Mouse (Mus musculus): ENCODE data around the gene Dnmt1. TPM values are rescaled to one million over a fixed set of nuclear protein-coding genes. Genes with fewer than 3 reads are reported as not detected.
"Not testable (repeated sequence)": the region's sequence is repeated elsewhere in the genome, so short reads cannot be mapped to it uniquely, and the experiment has no call there.

Dnmt1 gene
- polyA plus RNA-seq, 1 experiment, result 21.7 TPM

DNA sequence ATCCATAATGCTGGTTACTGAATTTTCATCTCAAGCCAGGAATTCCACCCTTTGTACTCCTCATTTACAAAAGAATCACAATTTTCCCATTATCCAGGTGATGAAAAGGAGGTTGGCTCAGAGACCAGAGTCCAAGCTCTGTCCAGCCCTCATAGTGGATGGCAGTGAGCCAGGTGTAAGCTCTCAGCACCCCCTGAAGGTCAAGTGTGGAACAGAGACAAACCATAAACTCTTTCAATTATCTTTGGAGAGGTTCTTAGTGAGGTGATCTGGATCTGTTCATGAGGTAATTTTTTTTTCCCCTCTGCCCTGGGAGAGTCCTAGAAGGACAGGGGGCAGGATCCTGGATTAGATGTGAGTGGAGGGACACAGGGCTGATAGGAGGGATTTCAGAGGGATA is 41.1 kb upstream of the Dnmt1 start:
- no peak overlapping the region for H3K4me3 ChIP-seq (ENCODE audit: low read depth, low read length)
- H3K27ac ChIP-seq (ENCODE audit: insufficient read depth, low read depth, low read length), result no peak overlapping the region
- TF ChIP-seq POLR2A (IDR thresholded peaks at IDR 0.05; ENCODE audit: low read depth, low read length) (no peak), CTCF (IDR thresholded peaks at IDR 0.05; ENCODE audit: extremely low read depth, insufficient read length, insufficient replicate concordance, low read depth, low read length) (peak; percentile 24; the same call in 1 of the 2 replicates)

GRCm38 (mm10) chr9:20998337-20998736 is 38.6 kb upstream of the Dnmt1 start:
- not testable (repeated sequence) for H3K27me3 ChIP-seq (ENCODE audit: control insufficient read depth, insufficient read depth, low read length); H3K4me3 ChIP-seq (ENCODE audit: low read depth, low read length)
- 63% methylated on average over 1 of the region's 1 CpGs for WGBS

More for the DNA sequence above, 41.1 kb upstream of the Dnmt1 start:
- Histone ChIP-seq H3K27me3 (ENCODE audit: control insufficient read depth, insufficient read depth, low read length) (no peaks in the 10 kb centered on the region), H3K36me3 (ENCODE audit: control insufficient read depth, insufficient read depth, low read length) (peaks cover 10% of the 10 kb centered on the region; the same call in 1 of the 2 replicates), H3K4me1 (ENCODE audit: control insufficient read depth, insufficient read depth, insufficient read length, low read length) (peaks cover 4% of the 10 kb centered on the region; the same call in 1 of the 2 replicates)

DNA sequence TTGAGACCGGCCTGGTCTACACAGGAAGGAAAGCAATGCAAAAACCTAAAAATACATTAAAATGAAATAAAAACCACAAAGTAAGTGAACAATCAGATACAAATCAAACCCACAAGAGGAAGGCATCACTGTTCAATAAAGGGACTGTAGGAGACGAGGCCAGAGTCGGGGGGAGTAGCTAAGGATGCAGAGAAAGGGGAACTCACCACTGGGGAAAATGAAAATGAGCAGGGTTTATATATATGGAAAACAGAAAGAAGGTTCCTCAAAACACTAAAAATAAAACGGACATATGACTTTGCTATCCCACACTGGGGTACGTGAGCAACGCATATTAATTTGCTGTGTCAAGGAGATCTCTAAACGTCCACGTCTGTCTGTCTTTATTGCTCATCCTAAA is 37.4 kb upstream of the Dnmt1 start:
- H3K4me1 ChIP-seq (ENCODE audit: control insufficient read depth, insufficient read depth, insufficient read length, low read length), result peaks cover 6% of the 10 kb centered on the region; the same call in 1 of the 2 replicates
- no peak overlapping the region for H3K27ac ChIP-seq (ENCODE audit: insufficient read depth, low read depth, low read length)
- H3K4me3 ChIP-seq (ENCODE audit: low read depth, low read length), result no peak overlapping the region
- no peaks in the 10 kb centered on the region for H3K36me3 ChIP-seq (ENCODE audit: control insufficient read depth, insufficient read depth, low read length)
- WGBS, result 84% methylated on average over 8 of the region's 8 CpGs
- TF ChIP-seq POLR2A (IDR thresholded peaks at IDR 0.05; ENCODE audit: low read depth, low read length), result no peak
- TF ChIP-seq CTCF (IDR thresholded peaks at IDR 0.05; ENCODE audit: extremely low read depth, insufficient read length, insufficient replicate concordance, low read depth, low read length), result no peak
- no peaks in the 10 kb centered on the region for H3K27me3 ChIP-seq (ENCODE audit: control insufficient read depth, insufficient read depth, low read length)

More at GRCm38 (mm10) chr9:20998337-20998736, 38.6 kb upstream of the Dnmt1 start:
- H3K4me1 ChIP-seq (ENCODE audit: control insufficient read depth, insufficient read depth, insufficient read length, low read length); H3K27ac ChIP-seq (ENCODE audit: insufficient read depth, low read depth, low read length); H3K36me3 ChIP-seq (ENCODE audit: control insufficient read depth, insufficient read depth, low read length): not testable (repeated sequence)

GRCm38 (mm10) chr9:20995069-20995468 is 35.4 kb upstream of the Dnmt1 start:
- Histone ChIP-seq H3K27ac (ENCODE audit: insufficient read depth, low read depth, low read length) (no peak overlapping the region), H3K36me3 (ENCODE audit: control insufficient read depth, insufficient read depth, low read length) (no peaks in the 10 kb centered on the region), H3K4me1 (ENCODE audit: control insufficient read depth, insufficient read depth, insufficient read length, low read length) (peaks cover 9% of the 10 kb centered on the region; the same call in 1 of the 2 replicates), H3K27me3 (ENCODE audit: control insufficient read depth, insufficient read depth, low read length) (no peaks in the 10 kb centered on the region), H3K4me3 (ENCODE audit: low read depth, low read length) (no peak overlapping the region)
- WGBS, result 67% methylated on average over 3 of the region's 3 CpGs
- TF ChIP-seq CTCF (IDR thresholded peaks at IDR 0.05; ENCODE audit: extremely low read depth, insufficient read length, insufficient replicate concordance, low read depth, low read length) (no peak), POLR2A (IDR thresholded peaks at IDR 0.05; ENCODE audit: low read depth, low read length) (no peak)

DNA sequence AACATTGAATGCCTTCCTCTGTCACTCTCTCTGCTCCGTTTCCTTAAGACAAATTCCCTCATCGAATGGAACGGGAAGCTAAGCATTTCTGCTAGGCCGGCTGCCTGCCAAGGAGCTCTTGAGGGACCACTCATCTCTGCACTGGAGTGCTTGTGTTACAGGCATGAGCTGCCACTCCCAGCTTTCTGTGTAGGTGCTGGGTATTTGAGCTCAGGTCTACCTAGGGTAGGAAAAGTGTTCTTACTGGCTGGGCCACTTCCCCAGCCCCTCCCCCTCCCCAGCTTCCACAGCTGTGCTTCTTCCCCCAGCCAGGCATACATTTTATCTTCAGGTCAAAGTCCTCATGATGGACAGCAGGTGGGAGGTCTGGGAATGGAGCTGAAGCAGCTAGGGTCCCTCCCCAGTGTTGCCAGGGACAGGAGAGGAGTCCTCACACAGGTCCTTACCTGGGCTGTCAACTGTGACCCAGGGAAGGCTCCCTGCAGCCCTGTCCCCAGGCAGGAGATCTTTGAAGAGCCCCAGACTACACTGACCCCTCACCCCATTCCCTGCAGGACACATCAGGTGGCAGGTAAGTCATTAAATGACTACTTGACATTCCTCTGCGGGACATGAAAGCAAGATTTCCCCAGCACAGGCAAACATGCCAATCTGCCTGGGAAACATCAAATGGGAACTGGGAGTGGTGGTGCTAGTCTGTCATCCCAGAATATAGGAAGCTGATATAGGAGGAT is 33.6 kb upstream of the Dnmt1 start:
- Histone ChIP-seq H3K27ac (ENCODE audit: insufficient read depth, low read depth, low read length) (no peak overlapping the region), H3K4me1 (ENCODE audit: control insufficient read depth, insufficient read depth, insufficient read length, low read length) (peaks cover 9% of the 10 kb centered on the region; the same call in 1 of the 2 replicates), H3K36me3 (ENCODE audit: control insufficient read depth, insufficient read depth, low read length) (no peaks in the 10 kb centered on the region), H3K27me3 (ENCODE audit: control insufficient read depth, insufficient read depth, low read length) (no peaks in the 10 kb centered on the region), H3K4me3 (ENCODE audit: low read depth, low read length) (no peak overlapping the region)
- TF ChIP-seq CTCF (IDR thresholded peaks at IDR 0.05; ENCODE audit: extremely low read depth, insufficient read length, insufficient replicate concordance, low read depth, low read length) (no peak), POLR2A (IDR thresholded peaks at IDR 0.05; ENCODE audit: low read depth, low read length) (no peak)
- 27% methylated on average over 5 of the region's 5 CpGs for WGBS

DNA sequence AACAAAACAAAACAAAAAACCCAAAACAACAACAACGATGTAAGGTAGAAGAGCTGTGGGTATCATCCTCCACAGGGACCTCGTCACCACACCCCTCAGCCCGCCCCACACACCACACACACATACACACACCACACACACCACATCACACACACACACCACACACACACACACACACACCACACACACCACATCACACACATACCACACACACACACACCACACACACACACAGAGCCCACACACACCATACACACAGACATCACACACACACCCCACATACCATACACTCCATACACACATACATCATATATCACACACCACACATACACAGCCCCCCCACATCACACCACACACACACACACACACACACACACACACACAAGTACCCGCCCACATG is 31.9 kb upstream of the Dnmt1 start:
- Histone ChIP-seq H3K4me3 (ENCODE audit: low read depth, low read length) (no peak overlapping the region), H3K36me3 (ENCODE audit: control insufficient read depth, insufficient read depth, low read length) (no peaks in the 10 kb centered on the region), H3K27ac (ENCODE audit: insufficient read depth, low read depth, low read length) (no peak overlapping the region), H3K4me1 (ENCODE audit: control insufficient read depth, insufficient read depth, insufficient read length, low read length) (peaks cover 9% of the 10 kb centered on the region; the same call in 1 of the 2 replicates), H3K27me3 (ENCODE audit: control insufficient read depth, insufficient read depth, low read length) (no peaks in the 10 kb centered on the region)
- WGBS, result 93% methylated on average over 4 of the region's 4 CpGs
- TF ChIP-seq CTCF (IDR thresholded peaks at IDR 0.05; ENCODE audit: extremely low read depth, insufficient read length, insufficient replicate concordance, low read depth, low read length) (no peak), POLR2A (IDR thresholded peaks at IDR 0.05; ENCODE audit: low read depth, low read length) (no peak)

DNA sequence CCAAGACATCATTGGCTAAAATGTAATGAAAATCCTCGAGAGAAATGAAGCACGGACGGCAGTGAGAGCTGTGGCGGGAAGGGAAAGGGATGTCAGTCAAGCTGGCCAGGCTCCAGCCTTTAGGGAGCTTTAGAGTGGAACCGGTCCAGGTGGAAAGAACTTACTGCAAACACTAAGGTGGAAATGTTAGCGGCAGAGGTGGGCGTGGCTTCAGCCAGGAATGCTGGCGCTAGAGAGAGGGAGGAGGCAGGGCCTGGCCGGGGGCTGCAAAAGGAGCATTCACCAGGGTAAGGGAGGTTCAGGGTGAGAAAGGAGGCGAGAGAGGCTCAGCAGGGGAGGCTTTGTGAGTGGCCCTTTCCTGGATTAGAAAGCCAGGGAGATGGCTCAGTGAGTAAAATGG is 31.2 kb upstream of the Dnmt1 start:
- WGBS, result 13% methylated on average over 10 of the region's 10 CpGs
- peaks cover 9% of the 10 kb centered on the region; the same call in 1 of the 2 replicates for H3K4me1 ChIP-seq (ENCODE audit: control insufficient read depth, insufficient read depth, insufficient read length, low read length)

More for the DNA sequence above, 31.2 kb upstream of the Dnmt1 start:
- Histone ChIP-seq H3K36me3 (ENCODE audit: control insufficient read depth, insufficient read depth, low read length) (no peaks in the 10 kb centered on the region), H3K27ac (ENCODE audit: insufficient read depth, low read depth, low read length) (no peak overlapping the region), H3K27me3 (ENCODE audit: control insufficient read depth, insufficient read depth, low read length) (no peaks in the 10 kb centered on the region), H3K4me3 (ENCODE audit: low read depth, low read length) (no peak overlapping the region)
- TF ChIP-seq POLR2A (IDR thresholded peaks at IDR 0.05; ENCODE audit: low read depth, low read length) (no peak), CTCF (IDR thresholded peaks at IDR 0.05; ENCODE audit: extremely low read depth, insufficient read length, insufficient replicate concordance, low read depth, low read length) (no peak)
